Mouse (Mus musculus) neural tube, embryonic 14.5 days (tissue): Measurements from ENCODE around the gene Cul9. TPM values are rescaled to one million over a fixed set of nuclear protein-coding genes. Genes with fewer than 3 reads are reported as not detected.

Source experiments
- microRNA-seq: library from miRNA; unstranded; fragments of <30 nt; microRNA quantifications from one replicate; pipeline ENCODE4, GENCODE M21; 2016
- polyA plus RNA-seq: library from polyadenylated mRNA; unstranded; fragments of >200 nt; fragmentation: Nextera tagmentation; extraction: Ambion mirVana; gene quantifications from 2 replicates; pipeline ENCODE4 v1.2.1, GENCODE M21; 2014

Cul9 gene
- polyA plus RNA-seq, 1 experiment from 2014 or later, result 18.5 TPM

Small RNAs within 50 kb of the gene (microRNA-seq; reads per million reads assigned to microRNA genes)
- 0.85 reads per million for gene Mir6976

Other genes starting within 250 kb of the Cul9 start
- 13.8 and 18.8 TPM in 2 replicates for gene Dlk2, start 249.0 kb downstream of the Cul9 start, polyA plus RNA-seq
- 9.3 and 9.9 TPM in 2 replicates for gene Abcc10, start 218.0 kb downstream of the Cul9 start, polyA plus RNA-seq
- gene Zfp318, start 162.7 kb downstream of the Cul9 start, polyA plus RNA-seq, result 30.0 and 32.5 TPM in 2 replicates
- gene Crip3, start 117.5 kb downstream of the Cul9 start, polyA plus RNA-seq, result 2.2 and 2.4 TPM in 2 replicates
- gene Slc22a7, start 107.9 kb downstream of the Cul9 start, polyA plus RNA-seq, result not detected in 2 replicates
- gene Ttbk1, start 58.7 kb downstream of the Cul9 start, polyA plus RNA-seq, result 6.3 and 7.0 TPM in 2 replicates
- 11.8 and 12.5 TPM in 2 replicates for gene Dnph1, start 49.7 kb downstream of the Cul9 start, polyA plus RNA-seq
- gene Srf, start 9.8 kb upstream of the Cul9 start, polyA plus RNA-seq, result 5.4 and 5.5 TPM in 2 replicates
- gene Ptk7, start 83.1 kb upstream of the Cul9 start, polyA plus RNA-seq, result 7.9 and 23.7 TPM in 2 replicates
- 27.7 and 32.1 TPM in 2 replicates for gene Klc4, start 99.6 kb upstream of the Cul9 start, polyA plus RNA-seq
- 59.9 and 64.4 TPM in 2 replicates for gene Mrpl2, start 99.8 kb upstream of the Cul9 start, polyA plus RNA-seq
- 30.1 and 33.8 TPM in 2 replicates for gene Cul7, start 103.9 kb upstream of the Cul9 start, polyA plus RNA-seq
- gene Rrp36, start 128.0 kb upstream of the Cul9 start, polyA plus RNA-seq, result 44.7 and 49.6 TPM in 2 replicates
- gene Mea1, start 132.4 kb upstream of the Cul9 start, polyA plus RNA-seq, result 263 and 301 TPM in 2 replicates
- 151 and 161 TPM in 2 replicates for gene Klhdc3, start 134.5 kb upstream of the Cul9 start, polyA plus RNA-seq
- gene Ppp2r5d, start 158.7 kb upstream of the Cul9 start, polyA plus RNA-seq, result 69.9 and 83.9 TPM in 2 replicates
- 18.2 and 22.1 TPM in 2 replicates for gene Pex6, start 165.1 kb upstream of the Cul9 start, polyA plus RNA-seq
- 2.1 TPM in 2 replicates for gene Gnmt, start 182.8 kb upstream of the Cul9 start, polyA plus RNA-seq
- 62.5 and 65.8 TPM in 2 replicates for gene Cnpy3, start 205.8 kb upstream of the Cul9 start, polyA plus RNA-seq
- 0.32 TPM in 1 of 2 replicates, not detected in the other for gene Ptcra, start 217.3 kb upstream of the Cul9 start, polyA plus RNA-seq
- gene 2310039H08Rik, start 226.2 kb upstream of the Cul9 start, polyA plus RNA-seq, result 58.3 and 60.4 TPM in 2 replicates
- gene Rpl7l1, start 236.3 kb upstream of the Cul9 start, polyA plus RNA-seq, result 69.9 and 82.1 TPM in 2 replicates